Mouse (Mus musculus) myocyte (in vitro differentiated cells): Measurements from ENCODE around the gene Disp3.

ENCODE experiments used
- CEBPB ChIP-seq: IDR thresholded peaks from 2 replicates; pipeline ENCODE4 v1.6.1; 2011; ENCODE audit warnings: mild to moderate bottlenecking, moderate library complexity; ENCODE audit not compliant: poor library complexity, insufficient read depth, severe bottlenecking
- E2F4 ChIP-seq: IDR thresholded peaks from one replicate; pipeline ENCODE4 v1.6.1; 2011; ENCODE audit warnings: mild to moderate bottlenecking, control low read depth, moderate library complexity; ENCODE audit not compliant: insufficient read depth
- MAX ChIP-seq: IDR thresholded peaks from one replicate; pipeline ENCODE4 v1.6.1; 2011; ENCODE audit warnings: low read depth, mild to moderate bottlenecking, control low read depth
- MYOD1 ChIP-seq, 3 experiments: IDR thresholded peaks; one replicate each; pipeline ENCODE4 v1.6.1; 2011; ENCODE audit warnings: control low read depth in 2 of 3, low read depth in 2 of 3, mild to moderate bottlenecking in 2 of 3, moderate library complexity in 1 of 3; ENCODE audit not compliant: insufficient read length in 2 of 3, control insufficient read depth in 1 of 3
- MYOG ChIP-seq, 3 experiments: IDR thresholded peaks; one replicate each; pipeline ENCODE4 v1.6.1; 2011; ENCODE audit warnings: control low read depth in 2 of 3, low read depth in 2 of 3, mild to moderate bottlenecking in 2 of 3; ENCODE audit not compliant: insufficient read length in 2 of 3, control insufficient read depth in 1 of 3, insufficient read depth in 1 of 3
- POLR2A ChIP-seq: IDR thresholded peaks from one replicate; pipeline ENCODE4 v1.6.1; 2011; ENCODE audit warnings: low read depth, mild to moderate bottlenecking, control low read depth, moderate library complexity; ENCODE audit not compliant: insufficient read length
- POLR2AphosphoS2 ChIP-seq: IDR thresholded peaks from one replicate; pipeline ENCODE4 v1.6.1; 2011; ENCODE audit warnings: low read depth, control low read depth; ENCODE audit not compliant: insufficient read length
- SRF ChIP-seq: IDR thresholded peaks from one replicate; pipeline ENCODE4 v1.6.1; 2011; ENCODE audit warnings: low read depth; ENCODE audit not compliant: control insufficient read depth, insufficient read length
- TCF12 ChIP-seq: IDR thresholded peaks from one replicate; pipeline ENCODE4 v1.6.1; 2011; ENCODE audit warnings: mild to moderate bottlenecking, control low read depth; ENCODE audit not compliant: poor library complexity, insufficient read depth, severe bottlenecking
- USF1 ChIP-seq: IDR thresholded peaks from one replicate; pipeline ENCODE4 v1.6.1; 2011; ENCODE audit warnings: low read depth, mild to moderate bottlenecking, control low read depth, moderate library complexity

DNA sequence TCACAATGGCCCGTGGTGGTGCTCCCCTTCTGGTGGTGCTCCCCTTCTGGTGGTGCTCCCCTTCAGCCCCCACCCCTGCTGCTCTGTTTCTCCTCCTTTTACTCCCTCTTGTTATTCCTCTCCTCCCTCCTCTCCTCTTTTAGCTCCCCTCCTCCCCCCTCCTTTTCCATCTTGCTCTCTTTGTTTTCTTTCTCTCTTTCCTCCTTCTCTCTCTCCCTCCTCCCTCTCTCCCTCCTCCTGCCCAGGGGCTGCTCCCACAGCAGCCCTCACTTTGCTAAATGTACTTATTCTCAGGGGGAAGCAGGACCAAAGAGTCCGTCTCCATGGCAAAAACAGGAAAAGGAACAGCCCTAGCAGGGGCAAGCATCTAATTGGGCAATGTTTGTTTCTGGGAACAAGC, 37.3 kb upstream of the Disp3 start:
- no peak for TF ChIP-seq POLR2A
- no peak for TF ChIP-seq CEBPB
- no peak for TF ChIP-seq USF1
- no peak for TF ChIP-seq MYOD1 (IDR thresholded peaks at IDR 0.05; ENCODE audit: control insufficient read depth in 1 of 3, insufficient read length in 2 of 3, low read depth in 2 of 3)
- TF ChIP-seq E2F4, result no peak
- TF ChIP-seq SRF, result no peak
- TF ChIP-seq TCF12, result no peak
- no peak for TF ChIP-seq MYOG (IDR thresholded peaks at IDR 0.05; ENCODE audit: control insufficient read depth in 1 of 3, insufficient read depth in 1 of 3, insufficient read length in 2 of 3, low read depth in 2 of 3)
- TF ChIP-seq MAX, result no peak
- no peak for TF ChIP-seq POLR2AphosphoS2
